Mouse (Mus musculus): ENCODE results near the gene Ndrg3.
A peak's percentile ranks its signal among the peaks of the same experiment; 100 is the strongest.
"Not testable (repeated sequence)": the region's sequence is repeated elsewhere in the genome, so short reads cannot be mapped to it uniquely, and the experiment has no call there.

Gene Ndrg3

GRCm38 (mm10) chr2:156996576-156996975 is 4.7 kb upstream of the Ndrg3 start:
- no peak for DNase-seq (ENCODE audit: low read depth)

- DNase-seq (ENCODE audit: low read depth), result no peak
These were observed 977 bp downstream of the Ndrg3 start for GRCm38 (mm10) chr2:156990727-156991431.

- no peak for DNase-seq (ENCODE audit: low read depth)
These were observed 4.5 kb downstream of the Ndrg3 start for GRCm38 (mm10) chr2:156987316-156987715.

- peak; percentile 46 for DNase-seq (ENCODE audit: low read depth)
These were observed 9.0 kb downstream of the Ndrg3 start for GRCm38 (mm10) chr2:156982864-156983263.

- no peak for DNase-seq (ENCODE audit: low read depth)
These were observed 10.6 kb downstream of the Ndrg3 start for GRCm38 (mm10) chr2:156981291-156981690.

GRCm38 (mm10) chr2:156980059-156980458 is 11.8 kb downstream of the Ndrg3 start:
- DNase-seq (ENCODE audit: low read depth), result no peak

- DNase-seq (ENCODE audit: low read depth), result no peak
These were observed 15.1 kb downstream of the Ndrg3 start for GRCm38 (mm10) chr2:156976711-156977110.

- DNase-seq (ENCODE audit: low read depth), result no peak
These were observed 16.9 kb downstream of the Ndrg3 start for GRCm38 (mm10) chr2:156974967-156975366.

GRCm38 (mm10) chr2:156973316-156974100 is 18.3 kb downstream of the Ndrg3 start:
- DNase-seq (ENCODE audit: low read depth), result no peak

- no peak for DNase-seq (ENCODE audit: low read depth)
These were observed 21.6 kb downstream of the Ndrg3 start for GRCm38 (mm10) chr2:156970253-156970652.

GRCm38 (mm10) chr2:156968501-156968900 is 23.4 kb downstream of the Ndrg3 start:
- DNase-seq (ENCODE audit: low read depth), result no peak

- DNase-seq (ENCODE audit: low read depth), result no peak
These were observed 24.5 kb downstream of the Ndrg3 start for GRCm38 (mm10) chr2:156967388-156967787.

- DNase-seq (ENCODE audit: low read depth), result no peak
These were observed 28.0 kb downstream of the Ndrg3 start for GRCm38 (mm10) chr2:156963891-156964290.

- peak; percentile 33 for DNase-seq (ENCODE audit: low read depth)
These were observed 33.2 kb downstream of the Ndrg3 start for GRCm38 (mm10) chr2:156958496-156959252.

- DNase-seq (ENCODE audit: low read depth), result no peak
These were observed 34.8 kb downstream of the Ndrg3 start for GRCm38 (mm10) chr2:156957035-156957434.

- DNase-seq (ENCODE audit: low read depth), result peak; percentile 74
These were observed 35.5 kb downstream of the Ndrg3 start for GRCm38 (mm10) chr2:156956306-156956705.

- no peak for DNase-seq (ENCODE audit: low read depth)
These were observed 37.4 kb downstream of the Ndrg3 start for GRCm38 (mm10) chr2:156954463-156954862.

- no peak for DNase-seq (ENCODE audit: low read depth)
These were observed 40.4 kb downstream of the Ndrg3 start for GRCm38 (mm10) chr2:156951301-156952094.

GRCm38 (mm10) chr2:156950816-156951215 is 41.0 kb downstream of the Ndrg3 start:
- DNase-seq (ENCODE audit: low read depth), result no peak

GRCm38 (mm10) chr2:156941523-156941922 is 50.3 kb downstream of the Ndrg3 start:
- not testable (repeated sequence) for DNase-seq (ENCODE audit: low read depth)

GRCm38 (mm10) chr2:156939926-156940325 is 51.9 kb downstream of the Ndrg3 start:
- DNase-seq (ENCODE audit: low read depth), result not testable (repeated sequence)

- no peak for DNase-seq (ENCODE audit: low read depth)
These were observed 54.1 kb downstream of the Ndrg3 start for GRCm38 (mm10) chr2:156937795-156938194.
